Mouse (Mus musculus) intestine, embryonic 15.5 days (tissue): ENCODE results near the gene B3galt4. TPM values are rescaled to one million over a fixed set of nuclear protein-coding genes. Genes with fewer than 3 reads are reported as not detected.

Source experiments
- ATAC-seq: fragments of 200-750 bp; cut with Nextera tagmentation; 2 replicates; pipeline ENCODE4 v1.8.0; 2017; ENCODE audit warnings: moderate TSS enrichment, moderate library complexity
- H3K27ac ChIP-seq: fragments of 300-500 bp; sonication (generic); 2 replicates; pipeline ENCODE4 v1.5.1; 2015; ENCODE audit warnings: mild to moderate bottlenecking, inconsistent platforms
- H3K27me3 ChIP-seq: fragments of 300-500 bp; sonication (generic); replicated peaks from 2 replicates; pipeline ENCODE4 v1.6.1; 2015; ENCODE audit warnings: inconsistent platforms
- H3K36me3 ChIP-seq: fragments of 300-500 bp; sonication (generic); 2 replicates; pipeline ENCODE4 v1.6.1; 2015; ENCODE audit warnings: inconsistent platforms
- H3K4me1 ChIP-seq: fragments of 300-500 bp; sonication (generic); replicated peaks from 2 replicates; pipeline ENCODE4 v1.6.1; 2015; ENCODE audit warnings: inconsistent platforms
- H3K4me2 ChIP-seq: fragments of 300-500 bp; sonication (generic); replicated peaks from 2 replicates; pipeline ENCODE4 v1.6.1; 2015; ENCODE audit warnings: mild to moderate bottlenecking, inconsistent platforms
- H3K4me3 ChIP-seq: fragments of 300-500 bp; sonication (generic); replicated peaks from 2 replicates; pipeline ENCODE4 v1.5.1; 2015; ENCODE audit warnings: inconsistent platforms
- H3K9ac ChIP-seq: fragments of 300-500 bp; sonication (generic); 2 replicates; pipeline ENCODE4 v1.6.1; 2015; ENCODE audit warnings: inconsistent platforms
- H3K9me3 ChIP-seq: fragments of 300-500 bp; sonication (generic); 2 replicates; pipeline ENCODE4 v1.6.1; 2016; ENCODE audit warnings: inconsistent platforms
- WGBS: fragments of 180-500 bp; shearing (Covaris S2); methylation state at CpG from one replicate; pipeline ENCODE4 v1.1.7; 2015; 5-methylcytosine and 5-hydroxymethylcytosine counted together
- polyA plus RNA-seq: library from polyadenylated mRNA; unstranded; fragments of >200 nt; fragmentation: Nextera tagmentation; extraction: Ambion mirVana; gene quantifications from 2 replicates; pipeline ENCODE4 v1.2.1, GENCODE M21; 2015

B3galt4 gene
- polyA plus RNA-seq, 1 experiment from 2014 or later, result 9.8 TPM

DNA sequence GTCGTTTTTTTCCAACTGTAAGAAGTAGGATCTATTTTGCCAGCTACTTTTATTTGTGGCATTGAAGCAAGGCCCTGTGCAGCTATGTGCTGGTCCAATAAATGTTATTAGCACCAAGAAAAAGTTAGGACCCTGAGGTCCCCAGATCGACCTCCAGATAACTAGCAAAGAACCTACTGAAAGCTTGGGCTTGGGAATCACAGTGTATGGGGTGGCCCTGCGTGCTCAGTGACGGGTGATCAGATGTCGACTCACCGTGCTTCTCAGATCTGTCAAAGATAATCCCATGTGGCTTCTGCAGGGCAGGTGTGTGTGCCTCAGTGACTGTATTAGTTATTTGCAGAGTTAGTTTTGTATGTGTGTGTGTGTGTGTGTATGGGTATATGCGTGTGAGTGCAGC is 29.9 kb downstream of the B3galt4 start:
- Histone ChIP-seq H3K27me3 (no peaks in the 10 kb centered on the region), H3K4me1 (peaks cover 26% of the 10 kb centered on the region), H3K9me3 (no peaks in the 10 kb centered on the region), H3K27ac (no peak overlapping the region), H3K4me3 (no peak overlapping the region), H3K9ac (no peak overlapping the region), H3K4me2 (no peak overlapping the region), H3K36me3 (peaks cover 14% of the 10 kb centered on the region)
- no peak for ATAC-seq
- 88% methylated on average over 7 of the region's 7 CpGs for WGBS

GRCm38 (mm10) chr17:33920282-33921097 is 30.8 kb downstream of the B3galt4 start:
- Histone ChIP-seq H3K9ac (peak overlapping the region; percentile 61), H3K27me3 (no peaks in the 10 kb centered on the region), H3K9me3 (no peaks in the 10 kb centered on the region), H3K36me3 (peaks cover 13% of the 10 kb centered on the region), H3K4me1 (peaks cover 26% of the 10 kb centered on the region), H3K27ac (peak overlapping the region; percentile 77), H3K4me3 (peak overlapping the region; percentile 65), H3K4me2 (peak overlapping the region; percentile 98)
- WGBS, result under 1% methylated on average over 36 of the region's 36 CpGs
- peak; percentile 20; the same call in 1 of the 2 replicates for ATAC-seq

- Histone ChIP-seq H3K9me3 (no peaks in the 10 kb centered on the region), H3K4me3 (peak overlapping the region; percentile 65), H3K27ac (peak overlapping the region; percentile 77), H3K4me1 (peaks cover 32% of the 10 kb centered on the region), H3K27me3 (no peaks in the 10 kb centered on the region), H3K36me3 (peaks cover 14% of the 10 kb centered on the region; the same call in 1 of the 2 replicates), H3K4me2 (peak overlapping the region; percentile 98), H3K9ac (peak overlapping the region; percentile 61)
- ATAC-seq, result peak; percentile 55
- WGBS, result under 1% methylated on average over 52 of the region's 52 CpGs
These were observed 31.7 kb downstream of the B3galt4 start for GRCm38 (mm10) chr17:33919351-33920281.

GRCm38 (mm10) chr17:33918293-33919203 is 32.7 kb downstream of the B3galt4 start:
- H3K4me2 ChIP-seq, result peak overlapping the region; percentile 98
- H3K36me3 ChIP-seq, result peaks cover 23% of the 10 kb centered on the region
- peaks cover 33% of the 10 kb centered on the region for H3K4me1 ChIP-seq
- 60% methylated on average over 37 of the region's 37 CpGs for WGBS
- H3K9ac ChIP-seq, result peak overlapping the region; percentile 61; the same call in 1 of the 2 replicates
- H3K9me3 ChIP-seq, result no peaks in the 10 kb centered on the region
- ATAC-seq, result no peak
- H3K4me3 ChIP-seq, result peak overlapping the region; percentile 65; the same call in 1 of the 2 replicates
- no peaks in the 10 kb centered on the region for H3K27me3 ChIP-seq
- peak overlapping the region; percentile 77 for H3K27ac ChIP-seq

DNA sequence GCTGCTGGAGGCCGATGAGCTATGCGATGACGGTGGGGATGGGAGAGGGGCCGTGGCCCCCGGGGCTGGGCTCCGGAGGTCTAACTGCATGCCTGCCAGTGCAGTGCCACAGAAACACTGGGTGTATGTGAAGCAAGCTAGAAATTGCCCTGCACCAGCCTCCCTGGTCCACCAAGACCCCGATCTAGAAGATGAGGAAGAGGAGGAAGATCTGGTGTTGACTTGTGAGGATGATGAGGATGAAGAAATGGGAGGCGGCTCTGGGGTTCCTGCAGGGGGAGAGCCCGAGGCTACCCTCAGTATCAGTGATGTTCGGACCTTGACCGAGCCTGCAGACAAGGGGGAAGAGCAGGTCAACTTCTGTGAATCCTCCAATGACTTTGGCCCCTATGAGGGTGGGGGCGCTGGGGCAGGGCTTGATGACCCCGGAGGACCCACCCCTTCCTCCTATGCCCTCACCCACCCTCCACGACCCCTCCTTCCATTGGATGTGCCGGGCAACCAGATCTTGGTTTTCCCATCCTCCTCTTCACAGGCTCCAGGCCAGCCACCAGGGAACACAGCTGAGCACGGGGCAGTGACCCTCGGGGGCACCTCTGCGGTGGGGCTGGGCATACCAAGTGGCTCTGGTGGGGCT is 33.5 kb downstream of the B3galt4 start:
- no peak for ATAC-seq
- H3K9ac ChIP-seq, result no peak overlapping the region
- no peaks in the 10 kb centered on the region for H3K27me3 ChIP-seq
- H3K27ac ChIP-seq, result no peak overlapping the region
- H3K4me1 ChIP-seq, result peaks cover 33% of the 10 kb centered on the region
- no peak overlapping the region for H3K4me3 ChIP-seq
- 81% methylated on average over 18 of the region's 18 CpGs for WGBS
- H3K9me3 ChIP-seq, result no peaks in the 10 kb centered on the region
- H3K4me2 ChIP-seq, result 0 out of 2 replicates have a peak overlapping the region, but pooled peaks have one; percentile 77
- peaks cover 29% of the 10 kb centered on the region for H3K36me3 ChIP-seq

GRCm38 (mm10) chr17:33916847-33917655 is 34.2 kb downstream of the B3galt4 start:
- WGBS, result 74% methylated on average over 31 of the region's 31 CpGs
- peaks cover 33% of the 10 kb centered on the region for H3K4me1 ChIP-seq
- H3K36me3 ChIP-seq, result peaks cover 35% of the 10 kb centered on the region
- no peak for ATAC-seq
- H3K9me3 ChIP-seq, result no peaks in the 10 kb centered on the region
- no peak overlapping the region for H3K27ac ChIP-seq
- peak overlapping the region; percentile 57 for H3K4me3 ChIP-seq
- peak overlapping the region; percentile 77 for H3K4me2 ChIP-seq
- H3K27me3 ChIP-seq, result no peaks in the 10 kb centered on the region
- peak overlapping the region; percentile 53 for H3K9ac ChIP-seq

DNA sequence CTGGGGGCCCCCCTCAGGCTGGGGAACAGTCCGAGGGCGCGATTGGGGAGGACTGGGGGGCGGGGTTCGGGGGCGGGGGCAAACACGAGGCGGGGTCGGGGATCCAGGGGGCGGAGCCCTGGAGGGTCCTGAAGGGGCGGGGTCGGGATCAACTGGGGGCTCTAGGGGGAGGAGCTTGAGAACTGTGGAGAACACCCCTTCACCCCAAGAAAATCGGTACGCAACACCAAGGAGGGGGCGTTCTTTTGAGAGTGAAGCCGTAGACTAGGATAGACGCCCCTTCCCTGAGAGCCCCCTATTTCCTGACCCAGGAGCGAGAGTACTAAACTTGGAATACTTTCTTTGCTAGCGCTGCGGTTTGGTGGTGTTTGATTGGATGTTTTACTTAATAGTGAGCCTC is 35.0 kb downstream of the B3galt4 start:
- peak overlapping the region; percentile 57 for H3K4me3 ChIP-seq
- H3K9ac ChIP-seq, result peak overlapping the region; percentile 53
- H3K4me1 ChIP-seq, result peaks cover 34% of the 10 kb centered on the region
- H3K36me3 ChIP-seq, result peaks cover 42% of the 10 kb centered on the region
- WGBS, result 2% methylated on average over 20 of the region's 20 CpGs
- peak; percentile 13 for ATAC-seq
- H3K27ac ChIP-seq, result peak overlapping the region; percentile 83
- H3K4me2 ChIP-seq, result peak overlapping the region; percentile 77
- no peaks in the 10 kb centered on the region for H3K27me3 ChIP-seq
- H3K9me3 ChIP-seq, result no peaks in the 10 kb centered on the region

- peak within 1 kb of the TSS; percentile 77 for H3K4me2 ChIP-seq
- H3K36me3 ChIP-seq, result peaks cover 46% of the 10 kb centered on the region
- H3K4me1 ChIP-seq, result peaks cover 33% of the 10 kb centered on the region
- peak within 1 kb of the TSS; percentile 53 for H3K9ac ChIP-seq
- peak; percentile 93 for ATAC-seq
- H3K27me3 ChIP-seq, result no peaks in the 10 kb centered on the region
- peak within 1 kb of the TSS; percentile 83 for H3K27ac ChIP-seq
- WGBS, result under 1% methylated on average over 34 of the region's 34 CpGs
- peak within 1 kb of the TSS; percentile 57 for H3K4me3 ChIP-seq
- no peaks in the 10 kb centered on the region for H3K9me3 ChIP-seq
These were observed 35.5 kb downstream of the B3galt4 start, which contains the start of the genes Tapbp and Zbtb22 for GRCm38 (mm10) chr17:33915671-33916250. Gene Tapbp, plus strand, starts transcription at chr17:33915899. Gene Zbtb22, plus strand, starts transcription at chr17:33915904.

- peaks cover 46% of the 10 kb centered on the region for H3K36me3 ChIP-seq
- H3K27me3 ChIP-seq, result no peaks in the 10 kb centered on the region
- H3K9ac ChIP-seq, result no peak overlapping the region
- H3K27ac ChIP-seq, result 0 out of 2 replicates have a peak overlapping the region, but pooled peaks have one; percentile 13
- H3K4me2 ChIP-seq, result peak overlapping the region; percentile 77
- ATAC-seq, result no peak
- peak overlapping the region; percentile 57; the same call in 1 of the 2 replicates for H3K4me3 ChIP-seq
- H3K9me3 ChIP-seq, result no peaks in the 10 kb centered on the region
- peaks cover 38% of the 10 kb centered on the region for H3K4me1 ChIP-seq
- WGBS, result 73% methylated on average over 13 of the region's 13 CpGs
These were observed 36.3 kb downstream of the B3galt4 start for GRCm38 (mm10) chr17:33914969-33915391.

- peaks cover 46% of the 10 kb centered on the region for H3K36me3 ChIP-seq
- ATAC-seq, result no peak
- H3K27me3 ChIP-seq, result no peaks in the 10 kb centered on the region
- WGBS, result 97% methylated on average over 8 of the region's 8 CpGs
- H3K4me1 ChIP-seq, result peaks cover 36% of the 10 kb centered on the region
- H3K9me3 ChIP-seq, result no peaks in the 10 kb centered on the region
- no peak overlapping the region for H3K27ac ChIP-seq
- no peak overlapping the region for H3K4me2 ChIP-seq
- no peak overlapping the region for H3K4me3 ChIP-seq
- H3K9ac ChIP-seq, result no peak overlapping the region
These were observed 37.4 kb downstream of the B3galt4 start for GRCm38 (mm10) chr17:33913905-33914304.
